Mouse (Mus musculus) colon, adult 2 months (tissue): Measurements from ENCODE around the gene Pop7. TPM values are rescaled to one million over a fixed set of nuclear protein-coding genes. Genes with fewer than 3 reads are reported as not detected.

ENCODE experiments used
- polyA plus RNA-seq: library from polyadenylated mRNA; depleted of rRNA; stranded (reverse); fragments of >200 nt; gene quantifications from 2 replicates; pipeline ENCODE4 v1.2.3, GENCODE M21; 2012; rRNA removed

The Pop7 gene
- polyA plus RNA-seq, result 40.2 and 51.9 TPM in 2 replicates

GRCm38 (mm10) chr5:137501709-137502666 is at the start of gene Pop7:
TSS of gene Pop7 (minus strand) at chr5:137502518.

GRCm38 (mm10) chr5:137533117-137533827 is 31.0 kb upstream of the Pop7 start, which contains the start of the genes Epo and Gnb2:
TSS of gene Epo (minus strand) at chr5:137533242.
TSS of gene Gnb2 (minus strand) at chr5:137533510.

GRCm38 (mm10) chr5:137518436-137518835 is 16.1 kb upstream of the Pop7 start, which contains the start of gene Gigyf1:
TSS of gene Gigyf1 (plus strand) at chr5:137518548.

GRCm38 (mm10) chr5:137476964-137477363 is 25.4 kb downstream of the Pop7 start, which contains the start of gene Zan:
TSS of gene Zan (minus strand) at chr5:137477064.

Other genes with a start within 250 kb of the Pop7 start
- gene Ache, start 215.0 kb downstream of the Pop7 start, polyA plus RNA-seq, result 23.7 and 25.2 TPM in 2 replicates
- 26.9 and 29.9 TPM in 2 replicates for gene Ufsp1, start 207.9 kb downstream of the Pop7 start, polyA plus RNA-seq
- 108 and 120 TPM in 2 replicates for gene Srrt, start 194.8 kb downstream of the Pop7 start, polyA plus RNA-seq
- gene Trip6, start 188.1 kb downstream of the Pop7 start, polyA plus RNA-seq, result 34.6 and 35.4 TPM in 2 replicates
- 21.2 and 27.5 TPM in 2 replicates for gene Slc12a9, start 168.9 kb downstream of the Pop7 start, polyA plus RNA-seq
- gene Ephb4, start 152.4 kb downstream of the Pop7 start, polyA plus RNA-seq, result 84.2 and 85.0 TPM in 2 replicates
- gene Zan, start 25.5 kb downstream of the Pop7 start, polyA plus RNA-seq, result 22.4 and 26.3 TPM in 2 replicates
- gene Gigyf1, start 16.0 kb upstream of the Pop7 start, polyA plus RNA-seq, result 27.8 and 28.4 TPM in 2 replicates
- not detected in 2 replicates for gene Epo, start 30.7 kb upstream of the Pop7 start, polyA plus RNA-seq
- gene Gnb2, start 31.0 kb upstream of the Pop7 start, polyA plus RNA-seq, result 1,263 and 1,764 TPM in 2 replicates
- gene Actl6b, start 51.0 kb upstream of the Pop7 start, polyA plus RNA-seq, result 1.6 and 2.3 TPM in 2 replicates
- gene Tfr2, start 67.3 kb upstream of the Pop7 start, polyA plus RNA-seq, result 0.35 and 0.53 TPM in 2 replicates
- 108 and 115 TPM in 2 replicates for gene Mospd3, start 98.5 kb upstream of the Pop7 start, polyA plus RNA-seq
- gene Pcolce, start 111.3 kb upstream of the Pop7 start, polyA plus RNA-seq, result 102 and 105 TPM in 2 replicates
- gene Fbxo24, start 126.5 kb upstream of the Pop7 start, polyA plus RNA-seq, result 0.76 and 0.82 TPM in 2 replicates
- 72.8 and 76.5 TPM in 2 replicates for gene Lrch4, start 126.6 kb upstream of the Pop7 start, polyA plus RNA-seq
- gene Gm20605, start 126.7 kb upstream of the Pop7 start, polyA plus RNA-seq, result 43.6 and 44.0 TPM in 2 replicates
- 130 and 133 TPM in 2 replicates for gene Sap25, start 138.8 kb upstream of the Pop7 start, polyA plus RNA-seq
- gene Irs3, start 143.2 kb upstream of the Pop7 start, polyA plus RNA-seq, result 0.99 and 1.6 TPM in 2 replicates
- gene Agfg2, start 182.2 kb upstream of the Pop7 start, polyA plus RNA-seq, result 30.9 and 51.1 TPM in 2 replicates
- gene Nyap1, start 239.1 kb upstream of the Pop7 start, polyA plus RNA-seq, result 16.7 and 16.8 TPM in 2 replicates
- gene Tsc22d4, start 243.2 kb upstream of the Pop7 start, polyA plus RNA-seq, result 172 and 193 TPM in 2 replicates